16 mouse cellular contexts compared by ENCODE assay signal in the genomic region with DNA sequence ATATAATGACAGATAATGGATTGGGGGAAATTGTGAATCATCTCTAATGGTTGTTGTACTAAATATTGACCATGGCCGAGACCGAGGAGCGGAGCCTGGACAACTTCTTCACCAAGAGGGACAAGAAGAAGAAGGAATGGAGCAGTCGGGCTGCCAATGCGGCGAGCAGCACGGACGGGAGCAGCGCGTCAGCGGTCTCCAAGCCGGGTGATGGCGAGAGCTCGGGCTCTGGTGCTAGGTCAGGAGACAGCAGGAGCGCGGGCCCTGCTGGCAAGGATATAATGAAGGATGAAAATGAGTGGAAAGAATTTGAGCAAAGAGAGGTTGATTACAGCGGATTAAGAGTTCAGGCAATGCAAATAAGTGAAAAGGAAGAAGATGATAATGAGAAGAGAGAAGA. TPM values are rescaled to one million over a fixed set of nuclear protein-coding genes. Genes with fewer than 3 reads are reported as not detected.
"Had no signal": no experiment of that assay in that cellular context is flagged by ENCODE, and none has a peak within 500 bp of the region (broad histone marks: within the 10 kb centered on the region; RNA-seq: fewer than 3 reads in every experiment).

No protein-coding gene starts in this region.

RNA-seq across cellular contexts. Expression of a gene that starts 38.2 kb away (rescaled TPM):
- total RNA-seq: heart, adult 8-10 months; heart, postnatal 10 days; heart, postnatal 14 days; heart, postnatal 25 days; heart, postnatal 36 days; layer of hippocampus, adult 2 months had no signal
- polyA plus RNA-seq: heart, embryonic 12.5 days; heart, embryonic 13.5 days; heart, embryonic 14.5 days; heart, embryonic 15.5 days; heart, postnatal 0 days; hindbrain, embryonic 10.5 days; hindbrain, embryonic 11.5 days; hindbrain, embryonic 12.5 days; kidney, adult 2 months; large intestine, adult 2 months had no signal
